Mouse (Mus musculus) small intestine, adult 2 months (tissue): ENCODE results near the gene Atp6ap1l. TPM values are rescaled to one million over a fixed set of nuclear protein-coding genes. Genes with fewer than 3 reads are reported as not detected.

Experiments used
- H3K27ac ChIP-seq: fragments of 200-500 bp; 2 replicates; pipeline ENCODE4 v1.5.1; 2012; ENCODE audit warnings: low read depth, low read length, control low read depth, inconsistent platforms; ENCODE audit not compliant: insufficient read depth
- H3K27me3 ChIP-seq: fragments of 200-500 bp; 2 replicates; pipeline ENCODE4 v1.6.1; 2012; ENCODE audit warnings: mild to moderate bottlenecking, moderate library complexity, low read length, inconsistent platforms; ENCODE audit not compliant: control insufficient read depth, insufficient read depth
- H3K36me3 ChIP-seq: fragments of 200-500 bp; 2 replicates; pipeline ENCODE4 v1.6.1; 2012; ENCODE audit warnings: mild to moderate bottlenecking, low read length, control low read depth, inconsistent platforms; ENCODE audit not compliant: control insufficient read depth, insufficient read depth
- H3K4me1 ChIP-seq: fragments of 200-500 bp; 2 replicates; pipeline ENCODE4 v1.6.1; 2012; ENCODE audit warnings: low read length, inconsistent platforms, mixed read lengths; ENCODE audit not compliant: control insufficient read depth, insufficient read depth, insufficient read length
- H3K4me3 ChIP-seq: fragments of 200-500 bp; 2 replicates; pipeline ENCODE4 v1.5.1; 2012; ENCODE audit warnings: low read depth, mild to moderate bottlenecking, control low read depth, inconsistent platforms, low read length, moderate library complexity
- CTCF ChIP-seq: fragments of 200-500 bp; IDR thresholded peaks from 2 replicates; pipeline ENCODE4 v1.5.1; 2012; ENCODE audit warnings: low read depth, mild to moderate bottlenecking, control low read depth, inconsistent platforms, low read length, moderate library complexity, mixed read lengths; ENCODE audit not compliant: insufficient replicate concordance, insufficient read length; ENCODE audit errors: extremely low read depth
- POLR2A ChIP-seq: fragments of 200-500 bp; IDR thresholded peaks from 2 replicates; pipeline ENCODE4 v1.6.1; 2012; ENCODE audit warnings: low read depth, mild to moderate bottlenecking, control low read depth, inconsistent platforms, low read length, moderate library complexity
- WGBS: fragments of 180-500 bp; shearing (Covaris S2); methylation state at CpG from one replicate; pipeline ENCODE4 v1.1.7; 2018; 5-methylcytosine and 5-hydroxymethylcytosine counted together
- polyA plus RNA-seq: library from polyadenylated mRNA; depleted of rRNA; stranded (reverse); fragments of >200 nt; gene quantifications from 2 replicates; pipeline ENCODE4 v1.2.3, GENCODE M21; 2012

The Atp6ap1l gene
- polyA plus RNA-seq, 1 experiment, result not detected

DNA sequence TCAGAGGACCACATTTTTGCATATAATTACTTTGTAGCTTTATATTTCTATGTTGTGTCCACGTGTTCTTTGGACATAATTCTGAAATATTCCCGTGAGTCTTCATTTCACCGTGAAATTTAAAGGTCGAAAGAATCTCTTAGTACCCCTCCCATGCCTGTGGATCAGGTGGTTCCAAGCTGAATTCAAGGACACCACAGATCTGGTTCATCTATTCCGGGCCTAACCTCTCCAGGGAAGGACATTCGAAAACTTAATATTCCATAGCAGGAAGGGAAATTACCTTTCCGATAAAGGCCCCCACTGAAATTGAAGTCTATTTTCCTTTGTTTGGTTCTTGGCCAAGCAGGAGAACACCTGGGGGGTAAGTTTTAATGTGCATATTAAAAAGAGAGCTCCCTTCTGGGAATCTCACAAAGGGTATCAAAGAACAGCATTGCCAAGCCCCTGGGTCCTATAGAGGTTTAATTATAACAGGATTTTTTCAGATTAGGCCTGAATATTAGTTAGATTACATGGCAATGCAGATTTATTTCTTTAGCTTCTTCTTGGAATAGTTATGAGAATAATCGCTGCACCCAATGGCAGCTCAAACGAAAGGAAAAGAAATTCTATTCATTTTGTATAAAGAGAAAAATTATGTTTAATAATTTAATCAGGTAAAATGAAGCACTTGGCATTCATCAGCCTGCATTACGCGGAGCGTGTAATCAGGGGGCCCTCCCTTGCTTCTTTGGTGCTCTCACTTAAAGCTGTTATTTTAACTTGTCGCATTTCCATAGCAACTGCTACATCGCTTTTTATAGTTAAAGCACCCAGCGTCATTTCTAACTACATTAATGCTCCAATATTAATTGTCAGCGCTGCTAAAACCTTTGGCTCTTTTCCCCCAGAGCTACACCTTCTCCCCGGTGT lies 7.9 kb upstream of the Atp6ap1l start:
- WGBS, result 88% methylated on average over 17 of the region's 17 CpGs
- H3K36me3 ChIP-seq, result no peaks in the 10 kb centered on the region
- H3K27ac ChIP-seq, result no peak overlapping the region
- TF ChIP-seq POLR2A (no peak), CTCF (no peak)
- no peaks in the 10 kb centered on the region for H3K4me1 ChIP-seq
- no peaks in the 10 kb centered on the region for H3K27me3 ChIP-seq
- H3K4me3 ChIP-seq, result no peak overlapping the region

DNA sequence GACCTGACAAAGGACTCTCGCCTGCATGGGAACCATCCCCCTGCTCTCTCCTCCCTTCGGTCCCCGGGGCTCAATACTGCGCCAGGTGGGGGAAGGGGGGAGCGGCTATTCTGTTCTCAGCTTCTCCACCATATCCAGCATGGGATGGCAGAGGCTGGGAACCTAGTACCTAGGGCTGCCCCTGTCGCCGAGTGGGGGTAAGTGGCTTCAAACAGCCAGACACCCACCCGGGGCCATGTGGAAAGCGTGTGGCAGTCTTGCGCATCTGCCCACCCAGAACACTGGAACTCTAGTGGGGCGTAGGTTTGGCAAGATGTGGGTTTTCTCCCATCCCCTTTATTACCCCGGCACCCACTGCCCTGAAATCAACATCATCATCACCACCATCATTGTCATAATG lies 2.2 kb upstream of the Atp6ap1l start:
- 90% methylated on average over 12 of the region's 12 CpGs for WGBS
- Histone ChIP-seq H3K27me3 (no peaks in the 10 kb centered on the region), H3K4me1 (no peaks in the 10 kb centered on the region), H3K4me3 (no peak overlapping the region), H3K27ac (no peak overlapping the region), H3K36me3 (no peaks in the 10 kb centered on the region)
- TF ChIP-seq POLR2A (no peak), CTCF (no peak)

DNA sequence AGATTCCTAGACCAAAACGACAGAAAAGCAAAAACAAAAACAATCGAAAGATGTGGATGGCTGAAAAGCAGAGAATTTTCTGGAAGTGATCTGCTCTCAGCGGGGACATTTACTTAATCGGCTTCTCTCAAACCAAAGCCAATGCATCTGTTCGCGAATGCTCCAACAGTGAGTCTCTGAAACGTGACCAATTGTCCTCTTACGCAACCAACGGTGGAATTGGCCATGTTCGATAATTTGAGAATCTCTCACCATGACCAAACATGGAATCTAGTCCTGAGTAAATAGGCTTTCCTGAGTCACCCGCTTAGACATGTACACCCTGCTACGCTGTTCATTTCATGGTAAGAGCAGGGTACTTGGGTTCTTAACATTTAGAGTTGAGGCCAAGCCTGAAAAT lies 8.3 kb downstream of the Atp6ap1l start:
- no peak overlapping the region for H3K4me3 ChIP-seq
- H3K36me3 ChIP-seq, result no peaks in the 10 kb centered on the region
- TF ChIP-seq CTCF, result no peak
- no peak for TF ChIP-seq POLR2A
- no peaks in the 10 kb centered on the region for H3K4me1 ChIP-seq
- H3K27ac ChIP-seq, result no peak overlapping the region
- WGBS, result 87% methylated on average over 12 of the region's 12 CpGs
- H3K27me3 ChIP-seq, result no peaks in the 10 kb centered on the region

DNA sequence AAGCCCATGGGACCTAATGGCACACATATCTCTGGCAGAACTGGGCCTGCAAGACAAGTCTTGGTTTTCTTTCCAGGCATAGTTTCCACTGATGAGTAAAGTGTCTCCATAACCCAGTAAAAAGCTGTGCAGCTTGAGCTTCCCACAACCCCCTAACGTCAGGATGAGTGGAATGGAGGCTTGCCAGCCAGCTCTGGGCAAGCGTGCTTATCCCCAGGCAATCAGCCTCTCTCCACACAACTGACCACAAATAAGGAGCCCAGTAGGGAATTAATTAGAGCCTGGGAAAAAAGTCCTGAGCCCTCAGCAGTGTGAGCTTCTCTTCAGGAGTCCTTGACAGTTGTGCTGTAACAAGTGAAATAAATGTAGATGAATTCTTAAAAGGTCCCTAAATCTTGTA lies 9.1 kb downstream of the Atp6ap1l start:
- H3K36me3 ChIP-seq, result no peaks in the 10 kb centered on the region
- H3K27ac ChIP-seq, result no peak overlapping the region
- no peaks in the 10 kb centered on the region for H3K27me3 ChIP-seq
- 54% methylated on average over 2 of the region's 2 CpGs for WGBS
- H3K4me1 ChIP-seq, result no peaks in the 10 kb centered on the region
- H3K4me3 ChIP-seq, result no peak overlapping the region
- no peak for TF ChIP-seq POLR2A
- no peak for TF ChIP-seq CTCF

DNA sequence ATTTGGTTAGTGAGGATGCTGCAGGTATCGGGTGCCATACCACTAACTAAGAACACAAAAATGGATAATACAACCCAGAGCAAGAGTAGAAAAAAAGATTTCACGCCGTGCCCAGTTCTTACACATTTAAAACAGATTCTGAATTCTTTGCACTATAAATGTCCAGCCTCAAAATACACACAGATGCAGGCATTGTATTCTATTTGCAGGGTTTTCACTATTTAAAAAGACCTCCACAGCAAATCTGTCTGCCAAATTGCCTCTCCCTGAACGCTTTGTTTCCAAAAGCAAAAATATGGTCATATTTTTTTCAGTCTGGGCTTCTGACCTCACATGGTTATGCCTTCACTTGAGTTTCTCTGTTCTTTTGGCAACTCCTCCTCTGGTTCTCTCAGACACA lies 10.3 kb downstream of the Atp6ap1l start:
- no peak for TF ChIP-seq CTCF
- no peaks in the 10 kb centered on the region for H3K4me1 ChIP-seq
- no peak overlapping the region for H3K27ac ChIP-seq
- no peak overlapping the region for H3K4me3 ChIP-seq
- 93% methylated on average over 4 of the region's 4 CpGs for WGBS
- H3K36me3 ChIP-seq, result no peaks in the 10 kb centered on the region
- H3K27me3 ChIP-seq, result no peaks in the 10 kb centered on the region

DNA sequence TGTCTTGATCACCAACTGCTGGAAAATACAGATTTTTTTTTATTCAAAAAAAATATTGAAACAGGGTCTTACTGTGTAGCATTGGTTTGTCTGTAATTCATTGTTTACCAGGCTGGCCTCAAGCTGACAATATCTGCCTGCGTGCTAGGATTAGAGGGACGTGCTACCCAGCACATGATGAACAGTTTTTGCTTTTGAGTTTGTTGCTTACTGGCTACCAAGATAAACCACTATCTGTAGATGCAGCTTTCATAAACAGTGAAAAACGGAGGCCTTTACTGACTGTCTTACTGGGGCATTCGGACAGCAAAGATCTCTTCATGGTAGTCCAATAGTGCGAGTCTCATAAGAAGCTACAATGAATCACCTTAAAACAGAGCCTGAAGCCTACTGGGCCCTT lies 15.0 kb downstream of the Atp6ap1l start:
- peaks cover 3% of the 10 kb centered on the region; the same call in 1 of the 2 replicates for H3K4me1 ChIP-seq
- H3K27ac ChIP-seq, result no peak overlapping the region
- TF ChIP-seq CTCF, result no peak
- TF ChIP-seq POLR2A, result no peak
- H3K36me3 ChIP-seq, result no peaks in the 10 kb centered on the region
- H3K4me3 ChIP-seq, result no peak overlapping the region
- WGBS, result 87% methylated on average over 5 of the region's 5 CpGs
- no peaks in the 10 kb centered on the region for H3K27me3 ChIP-seq

DNA sequence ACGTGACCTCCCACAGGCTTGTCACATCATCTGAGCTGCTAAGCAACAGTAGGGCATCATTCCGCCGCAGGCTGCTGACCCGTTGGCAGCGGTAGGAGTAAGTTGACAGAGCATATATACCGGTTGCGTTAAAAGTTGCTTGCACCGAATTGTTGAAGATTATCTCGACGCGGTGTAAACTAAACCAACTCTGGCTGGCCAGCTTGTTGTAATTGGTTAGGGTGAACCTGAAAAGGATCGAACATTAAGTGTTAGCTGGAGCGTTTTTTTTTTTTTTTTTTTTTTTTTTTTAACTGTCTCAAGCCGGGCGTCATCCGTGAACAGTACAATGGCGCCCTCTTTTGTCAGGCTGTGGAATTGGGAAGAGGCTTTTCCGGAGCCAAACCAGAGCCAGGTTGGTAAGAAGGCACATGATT lies 18.6 kb downstream of the Atp6ap1l start:
- H3K27ac ChIP-seq, result no peak overlapping the region
- WGBS, result 1% methylated on average over 18 of the region's 18 CpGs
- no peaks in the 10 kb centered on the region for H3K27me3 ChIP-seq
- TF ChIP-seq POLR2A (no peak), CTCF (peak; percentile 67; the same call in 1 of the 2 replicates)
- peaks cover 3% of the 10 kb centered on the region; the same call in 1 of the 2 replicates for H3K4me1 ChIP-seq
- peak overlapping the region; percentile 37 for H3K4me3 ChIP-seq
- H3K36me3 ChIP-seq, result no peaks in the 10 kb centered on the region
